Mouse (Mus musculus): ENCODE data around the gene Idua. TPM values are rescaled to one million over a fixed set of nuclear protein-coding genes. Genes with fewer than 3 reads are reported as not detected.
"Not testable (repeated sequence)": the region's sequence is repeated elsewhere in the genome, so short reads cannot be mapped to it uniquely, and the experiment has no call there.

Gene Idua
- total and polyA plus RNA-seq, 3 experiments: 1.5 to 9.5 TPM; not detected in 1

DNA sequence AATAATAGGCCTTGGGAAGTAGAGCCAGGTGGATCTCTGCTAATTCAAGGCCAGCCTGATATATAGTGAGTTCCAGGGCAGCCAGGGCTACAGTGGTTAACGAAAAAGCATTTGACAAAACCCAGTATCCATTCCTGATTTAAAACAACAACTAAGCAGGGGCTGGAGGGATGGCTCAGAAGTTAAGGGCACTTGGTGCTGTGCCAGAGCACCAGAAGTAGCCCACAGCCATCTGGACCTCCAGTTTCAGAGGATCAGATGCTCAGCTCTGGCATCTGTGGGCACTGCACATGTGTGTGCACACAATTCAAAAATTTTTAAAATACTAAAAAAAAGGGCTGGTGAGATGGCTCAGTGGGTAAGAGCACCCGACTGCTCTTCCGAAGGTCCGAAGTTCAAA, 26.5 kb upstream of the Idua start:
- no peaks in the 10 kb centered on the region for H3K27me3 ChIP-seq (ENCODE audit: control insufficient read depth in 1 of 2, insufficient read depth in 2 of 2, low read length in 2 of 2)
- H3K79me2 ChIP-seq (ENCODE audit: control insufficient read depth, insufficient read depth, low read length, poor library complexity): peaks cover 13% of the 10 kb centered on the region
- TF ChIP-seq CHD2 (IDR thresholded peaks at IDR 0.05; ENCODE audit: low read length): no peak
- TF ChIP-seq POLR2A (IDR thresholded peaks at IDR 0.05; ENCODE audit: control insufficient read depth in 1 of 2, insufficient read depth in 1 of 2, low read depth in 1 of 2, low read length in 2 of 2, poor library complexity in 1 of 2): no peak
- TF ChIP-seq SIN3A (IDR thresholded peaks at IDR 0.05; ENCODE audit: low read length): no peak
- TF ChIP-seq MAFK (IDR thresholded peaks at IDR 0.05; ENCODE audit: borderline replicate concordance, low read depth, low read length): no peak
- no peak for TF ChIP-seq NELFE (IDR thresholded peaks at IDR 0.05; ENCODE audit: low read depth, low read length)
- no peak for TF ChIP-seq ELF1 (IDR thresholded peaks at IDR 0.05; ENCODE audit: low read depth, low read length)
- TF ChIP-seq MEF2A (IDR thresholded peaks at IDR 0.05; ENCODE audit: extremely low read depth, insufficient replicate concordance, low read depth, low read length, poor library complexity, severe bottlenecking): no peak
- TF ChIP-seq ZMIZ1 (IDR thresholded peaks at IDR 0.05; ENCODE audit: low read depth, low read length): no peak
- H3K4me1 ChIP-seq (ENCODE audit: control insufficient read depth in 1 of 2, insufficient read depth in 2 of 2, low read length in 2 of 2): no peaks in the 10 kb centered on the region
- no peak for DNase-seq (ENCODE audit: low read depth, low spot score)
- no peak overlapping the region for H3K27ac ChIP-seq (ENCODE audit: control insufficient read depth, low read depth, low read length)
- H3K9ac ChIP-seq (ENCODE audit: control insufficient read depth, low read depth, low read length, poor library complexity, severe bottlenecking): no peak overlapping the region
- H3K9me3 ChIP-seq (replicated peaks; ENCODE audit: insufficient read depth, low read length): no peaks in the 10 kb centered on the region
- peaks cover 0 to 10% of the 10 kb centered on the region in 2 experiments; a peak in 2 of 4 replicates for H3K36me3 ChIP-seq (ENCODE audit: control insufficient read depth in 1 of 2, insufficient read depth in 2 of 2, low read length in 2 of 2)
- no peak overlapping the region for H3K4me3 ChIP-seq (ENCODE audit: control insufficient read depth in 1 of 2, insufficient read depth in 1 of 2, low read depth in 2 of 2, low read length in 2 of 2)

DNA sequence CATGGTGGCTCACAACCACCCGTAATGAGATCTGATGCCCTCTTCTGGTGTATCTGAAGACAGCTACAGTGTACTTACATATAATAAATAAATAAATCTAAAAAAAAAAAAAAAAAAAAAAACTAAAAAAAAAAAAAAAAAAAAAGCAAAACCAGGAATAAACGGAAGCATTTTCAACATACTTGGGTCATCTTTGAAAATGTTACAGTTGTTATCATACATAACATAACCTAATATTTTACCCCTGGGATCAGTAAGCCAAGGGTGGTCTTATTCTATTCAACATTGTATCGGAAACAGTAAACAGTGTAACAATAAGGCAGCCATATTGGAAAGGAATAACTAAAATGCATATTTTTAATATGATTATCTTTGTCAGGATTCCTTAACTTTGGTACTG, 26.0 kb upstream of the Idua start:
- H3K9me3 ChIP-seq (replicated peaks; ENCODE audit: insufficient read depth, low read length); H3K4me3 ChIP-seq (ENCODE audit: control insufficient read depth in 1 of 2, insufficient read depth in 1 of 2, low read depth in 2 of 2, low read length in 2 of 2); DNase-seq (ENCODE audit: low read depth, low spot score); H3K27me3 ChIP-seq (ENCODE audit: control insufficient read depth in 1 of 2, insufficient read depth in 2 of 2, low read length in 2 of 2); H3K79me2 ChIP-seq (ENCODE audit: control insufficient read depth, insufficient read depth, low read length, poor library complexity); H3K27ac ChIP-seq (ENCODE audit: control insufficient read depth, low read depth, low read length); H3K9ac ChIP-seq (ENCODE audit: control insufficient read depth, low read depth, low read length, poor library complexity, severe bottlenecking); H3K4me1 ChIP-seq (ENCODE audit: control insufficient read depth in 1 of 2, insufficient read depth in 2 of 2, low read length in 2 of 2): not testable (repeated sequence)
- peak; percentile 72 for TF ChIP-seq ZNF384 (IDR thresholded peaks at IDR 0.05; ENCODE audit: low read depth, low read length)
- H3K36me3 ChIP-seq (ENCODE audit: control insufficient read depth in 1 of 2, insufficient read depth in 2 of 2, low read length in 2 of 2): peaks cover 0 to 10% of the 10 kb centered on the region in 2 experiments; a peak in 2 of 4 replicates

- H3K27ac ChIP-seq (ENCODE audit: control insufficient read depth, low read depth, low read length): no peak overlapping the region
- TF ChIP-seq GABPA (IDR thresholded peaks at IDR 0.05; ENCODE audit: low read depth, low read length) (no peak), UBTF (IDR thresholded peaks at IDR 0.05; ENCODE audit: borderline replicate concordance, insufficient read depth, low read depth, low read length) (no peak), MXI1 (IDR thresholded peaks at IDR 0.05; ENCODE audit: low read depth, low read length) (no peak), ZKSCAN1 (IDR thresholded peaks at IDR 0.05; ENCODE audit: low read depth, low read length) (no peak), MYC (IDR thresholded peaks at IDR 0.05; ENCODE audit: low read depth, low read length) (no peak), TBP (IDR thresholded peaks at IDR 0.05; ENCODE audit: low read depth, low read length) (no peak), TAL1 (IDR thresholded peaks at IDR 0.05; ENCODE audit: low read length) (no peak), ZNF384 (IDR thresholded peaks at IDR 0.05; ENCODE audit: low read depth, low read length) (no peak), HCFC1 (IDR thresholded peaks at IDR 0.05; ENCODE audit: low read depth, low read length) (no peak), SMC3 (IDR thresholded peaks at IDR 0.05; ENCODE audit: low read depth, low read length) (peak; percentile 19; the same call in 1 of the 2 replicates), MAZ (IDR thresholded peaks at IDR 0.05; ENCODE audit: low read depth, low read length) (no peak), ZC3H11A (IDR thresholded peaks at IDR 0.05; ENCODE audit: low read depth, low read length) (no peak), CHD2 (IDR thresholded peaks at IDR 0.05; ENCODE audit: low read length) (no peak), NRF1 (IDR thresholded peaks at IDR 0.05; ENCODE audit: insufficient read depth, low read depth, low read length, poor library complexity, severe bottlenecking) (no peak), MAX (IDR thresholded peaks at IDR 0.05; ENCODE audit: low read length) (no peak), RCOR1 (IDR thresholded peaks at IDR 0.05; ENCODE audit: low read depth, low read length) (no peak), ELF1 (IDR thresholded peaks at IDR 0.05; ENCODE audit: low read depth, low read length) (no peak), ETS1 (IDR thresholded peaks at IDR 0.05; ENCODE audit: low read depth, low read length) (no peak), POLR2A (IDR thresholded peaks at IDR 0.05; ENCODE audit: control insufficient read depth in 1 of 2, insufficient read depth in 1 of 2, low read depth in 1 of 2, low read length in 2 of 2, poor library complexity in 1 of 2) (no peak), RAD21 (IDR thresholded peaks at IDR 0.05; ENCODE audit: low read depth, low read length) (peak; percentile 20), EP300 (IDR thresholded peaks at IDR 0.05; ENCODE audit: low read depth in 1 of 2, low read length in 2 of 2) (no peak), SIN3A (IDR thresholded peaks at IDR 0.05; ENCODE audit: low read length) (no peak)
These were observed 24.0 kb upstream of the Idua start for GRCm38 (mm10) chr5:108636172-108636571.

More at GRCm38 (mm10) chr5:108636172-108636571, 24.0 kb upstream of the Idua start:
- no peaks in the 10 kb centered on the region for H3K4me1 ChIP-seq (ENCODE audit: control insufficient read depth in 1 of 2, insufficient read depth in 2 of 2, low read length in 2 of 2)
- H3K9me3 ChIP-seq (replicated peaks; ENCODE audit: insufficient read depth, low read length): no peaks in the 10 kb centered on the region
- H3K36me3 ChIP-seq (ENCODE audit: control insufficient read depth in 1 of 2, insufficient read depth in 2 of 2, low read length in 2 of 2): peaks cover 0 to 5% of the 10 kb centered on the region in 2 experiments; a peak in 3 of 4 replicates
- no peak overlapping the region for H3K4me3 ChIP-seq (ENCODE audit: control insufficient read depth in 1 of 2, insufficient read depth in 1 of 2, low read depth in 2 of 2, low read length in 2 of 2)
- peak; percentile 60 for DNase-seq (ENCODE audit: low read depth, low spot score)
- H3K79me2 ChIP-seq (ENCODE audit: control insufficient read depth, insufficient read depth, low read length, poor library complexity): no peaks in the 10 kb centered on the region
- H3K27me3 ChIP-seq (ENCODE audit: control insufficient read depth in 1 of 2, insufficient read depth in 2 of 2, low read length in 2 of 2): no peaks in the 10 kb centered on the region
- no peak overlapping the region for H3K9ac ChIP-seq (ENCODE audit: control insufficient read depth, low read depth, low read length, poor library complexity, severe bottlenecking)

All from MEL (cell line).